Mouse (Mus musculus) layer of hippocampus, adult 2 months (tissue): ENCODE measurements around the gene Rgs8. TPM values are rescaled to one million over a fixed set of nuclear protein-coding genes. Genes with fewer than 3 reads are reported as not detected.

Experiments
- DNase-seq, 2 experiments: peaks; one replicate each; pipeline ENCODE4 v3.0.0; 2022; ENCODE audit warnings: low spot score in 2 of 2
- H3K27ac ChIP-seq: fragments of 200-600 bp; 2 replicates; pipeline ENCODE4 v1.8.1; 2022
- H3K4me3 ChIP-seq: fragments of 200-600 bp; 2 replicates; pipeline ENCODE4 v1.8.1; 2022; ENCODE audit warnings: mild to moderate bottlenecking
- CTCF ChIP-seq: fragments of 200-600 bp; conservative IDR thresholded peaks from 2 replicates; pipeline ENCODE4 v1.8.1; 2022; ENCODE audit warnings: antibody characterized with exemption, mild to moderate bottlenecking, moderate library complexity
- total RNA-seq, 2 experiments: library from RNA; stranded (reverse); gene quantifications; 2 replicates each; pipeline ENCODE4 v1.2.3; 2021

Rgs8 gene
- total RNA-seq, 2 experiments from 2014 or later: 74.0 to 75.2 TPM

DNA sequence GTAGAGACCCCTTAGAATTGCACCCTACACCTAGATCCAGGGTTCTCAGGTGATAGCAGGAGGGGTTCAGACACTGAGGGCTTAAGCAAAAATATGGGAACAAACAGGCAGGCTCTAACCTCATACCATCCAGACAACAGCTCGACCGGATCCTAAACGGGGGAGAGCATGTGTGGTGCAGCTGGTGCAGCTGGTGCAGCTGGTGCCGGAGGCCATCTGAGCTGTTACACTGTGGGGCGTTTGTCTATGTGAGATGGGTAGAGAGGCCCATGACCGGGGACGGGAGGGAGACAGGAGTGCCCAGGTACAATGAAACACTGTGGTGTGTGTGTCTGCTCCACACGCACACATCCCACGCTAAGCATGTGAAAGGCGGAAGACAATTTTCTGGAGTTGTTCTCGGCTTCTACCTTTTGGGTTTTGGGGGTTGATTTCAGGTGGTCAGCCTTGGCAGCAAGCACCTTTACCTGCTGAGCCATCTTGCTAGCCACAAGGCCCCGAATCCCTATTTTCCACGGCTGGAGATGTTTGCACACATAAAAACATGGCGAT, 93.4 kb downstream of the Rgs8 start:
- Histone ChIP-seq H3K27ac (no peak overlapping the region), H3K4me3 (no peak overlapping the region)
- no peak for DNase-seq
- TF ChIP-seq CTCF: no peak

DNA sequence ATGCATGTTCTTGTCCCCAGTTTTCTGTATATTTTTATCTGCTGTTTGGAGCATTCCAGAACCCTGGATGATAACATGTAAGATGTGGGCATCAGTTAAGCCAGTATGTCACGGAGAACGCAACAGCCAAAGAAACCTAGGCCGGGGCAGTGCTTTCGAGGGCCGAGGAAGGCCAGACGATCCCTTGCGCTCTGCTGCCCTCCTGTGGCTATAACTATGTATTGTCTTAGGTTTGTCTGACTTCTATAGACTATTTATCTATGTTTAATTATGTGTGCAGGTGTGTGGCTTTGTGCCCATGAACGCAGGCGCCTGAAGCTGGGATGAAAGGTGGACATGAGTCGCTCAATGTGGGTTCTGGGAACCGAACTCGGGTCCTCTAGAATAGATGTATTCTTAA, 93.9 kb downstream of the Rgs8 start:
- Histone ChIP-seq H3K27ac (no peak overlapping the region), H3K4me3 (no peak overlapping the region)
- DNase-seq: peak; percentile 61 to 77
- peak; percentile 95 for TF ChIP-seq CTCF

DNA sequence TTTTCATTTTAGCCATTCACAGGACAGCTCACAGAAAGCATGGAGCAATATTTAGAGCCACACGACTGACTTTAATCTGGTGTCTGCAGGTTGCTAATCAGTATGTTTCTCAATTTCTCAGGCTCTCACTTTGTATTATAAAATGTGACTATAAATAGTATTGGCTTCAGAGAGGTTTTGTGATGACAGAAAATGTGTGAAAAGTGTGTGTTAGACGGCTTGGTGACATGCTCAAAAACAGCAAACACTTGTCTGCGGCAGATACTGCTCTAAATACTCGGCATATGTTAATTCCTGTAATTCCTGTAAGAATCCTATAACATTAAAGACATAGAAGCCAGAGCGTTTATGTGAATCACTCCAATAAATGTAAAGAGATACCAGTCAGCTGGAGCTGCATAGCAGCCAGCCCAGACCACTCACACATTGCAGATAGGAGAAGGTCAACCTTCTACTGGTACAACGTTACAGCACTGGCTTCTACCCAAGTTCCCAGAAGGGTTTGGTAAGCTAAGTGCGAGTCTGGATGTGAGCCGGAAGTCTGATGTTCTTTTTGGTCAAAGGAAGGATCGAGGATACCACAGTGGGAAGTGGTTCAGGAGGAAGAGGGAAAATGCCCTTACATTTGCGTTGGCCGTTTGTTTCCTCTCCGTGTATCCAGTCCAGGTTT, 95.2 kb downstream of the Rgs8 start:
- no peak overlapping the region for H3K27ac ChIP-seq
- TF ChIP-seq CTCF: no peak
- no peak overlapping the region for H3K4me3 ChIP-seq
- DNase-seq: no peak

DNA sequence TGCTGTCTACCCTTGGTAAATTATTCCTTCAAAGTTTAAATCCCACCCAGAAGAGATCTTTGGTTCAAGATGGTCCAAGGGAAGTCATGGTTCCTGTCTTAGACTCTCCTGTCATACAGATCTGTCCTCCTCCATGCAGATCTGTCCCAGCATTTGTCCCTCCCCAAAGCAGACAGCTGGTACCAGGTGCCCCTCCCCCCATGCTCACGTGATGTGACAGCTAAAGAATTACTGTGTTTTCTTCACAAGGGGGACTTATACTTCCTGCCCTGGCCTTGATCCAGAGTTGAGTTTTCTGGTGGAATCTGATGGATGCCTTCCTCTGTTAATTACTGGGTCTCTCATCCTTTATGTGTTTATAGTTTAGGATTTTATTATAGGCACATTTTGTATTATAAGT, 95.7 kb downstream of the Rgs8 start:
- no peak for DNase-seq
- TF ChIP-seq CTCF: no peak
- Histone ChIP-seq H3K27ac (no peak overlapping the region), H3K4me3 (no peak overlapping the region)

DNA sequence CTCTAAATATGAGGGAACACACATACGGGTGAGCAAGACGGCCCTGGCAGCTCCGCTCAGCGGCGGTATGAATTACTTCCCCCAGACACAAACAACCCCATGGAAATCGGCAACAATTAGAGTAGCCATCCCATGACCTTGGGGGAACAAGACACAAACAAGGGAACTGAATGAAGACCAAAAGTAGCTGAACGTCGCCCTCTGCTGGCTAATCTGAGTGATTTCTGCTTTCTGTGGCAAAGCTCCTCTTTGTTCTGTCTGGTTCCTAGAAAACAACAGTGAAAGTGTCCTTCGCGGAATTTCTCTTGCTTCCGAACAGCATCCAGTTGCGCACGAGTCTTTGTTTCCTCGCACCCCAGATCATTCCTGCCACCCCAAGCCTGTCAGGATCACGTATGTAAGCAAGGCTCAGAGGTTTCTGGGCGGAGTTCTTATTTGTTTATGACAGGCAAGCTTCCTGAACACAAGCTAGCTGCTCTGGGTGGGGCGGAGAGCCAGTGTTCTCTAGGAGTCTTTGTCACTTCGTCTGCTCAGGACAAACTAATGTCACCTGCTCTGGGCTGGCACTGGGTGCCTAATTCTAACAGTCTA, 96.5 kb downstream of the Rgs8 start, which contains the start of gene Rnasel:
TSS of gene Rnasel (plus strand) at position 216 of the 591 bp plus-strand sequence.
- DNase-seq: peak; percentile 40 to 68
- Histone ChIP-seq H3K4me3 (peak within 1 kb of the TSS; percentile 43), H3K27ac (peak within 1 kb of the TSS; percentile 36)
- peak; percentile 87 for TF ChIP-seq CTCF

Other genes starting within 250 kb of the Rgs8 start
- 1 to 10 TPM; 4.8 to 6.3 TPM for gene Shcbp1l, start 227.9 kb upstream of the Rgs8 start, total RNA-seq
- gene Dhx9, start 165.4 kb upstream of the Rgs8 start, total RNA-seq: 100 to 1,000 TPM; 118 to 120 TPM
- gene Npl, start 103.0 kb upstream of the Rgs8 start, total RNA-seq: 1 to 10 TPM; 4.2 to 4.9 TPM
- 1 to 10 TPM; 5.5 TPM for gene Rgs16, start 87.3 kb downstream of the Rgs8 start, total RNA-seq
- 1 to 10 TPM; 6.5 to 6.7 TPM for gene Rnasel, start 96.4 kb downstream of the Rgs8 start, total RNA-seq
- gene Rgsl1, start 191.1 kb downstream of the Rgs8 start, total RNA-seq: 1 to 10 TPM; 1.4 TPM
- gene Teddm1b, start 221.3 kb downstream of the Rgs8 start, total RNA-seq: not detected
- not detected for gene Teddm1a, start 238.7 kb downstream of the Rgs8 start, total RNA-seq
- gene Glul, start 246.9 kb downstream of the Rgs8 start, total RNA-seq: 1,000 to 10,000 TPM; 1,778 to 1,824 TPM
- gene Teddm2, start 247.2 kb downstream of the Rgs8 start, total RNA-seq: 1 to 10 TPM; 2.2 to 2.4 TPM